Mouse (Mus musculus): ENCODE measurements at regions not wholly inside any gene's neighbourhood (a gene's known extent, or its start where the extent isn't known, plus 50 kb on each side); places are given as distances from the start of the nearest gene placed in this dataset.
"Not testable (repeated sequence)": the region's sequence is repeated elsewhere in the genome, so short reads cannot be mapped to it uniquely, and the experiment has no call there.

GRCm38 (mm10) chr6:143437367-143438271 lies 270.6 kb downstream of the Etnk1 start:
- Histone ChIP-seq H3K36me3 (ENCODE audit: inconsistent target) (no peaks in the 10 kb centered on the region), H3K27ac (no peak overlapping the region), H3K79me2 (ENCODE audit: inconsistent target) (no peaks in the 10 kb centered on the region), H3K4me3 (ENCODE audit: inconsistent target) (no peak overlapping the region)
- 97% methylated on average over 32 of the region's 32 CpGs for WGBS (ENCODE audit: missing documents)

- Histone ChIP-seq H3K27ac (no peak overlapping the region), H3K4me3 (ENCODE audit: inconsistent target) (no peak overlapping the region), H3K79me2 (ENCODE audit: inconsistent target) (no peaks in the 10 kb centered on the region), H3K36me3 (ENCODE audit: inconsistent target) (no peaks in the 10 kb centered on the region)
- WGBS (ENCODE audit: missing documents), result 92% methylated on average over 5 of the region's 5 CpGs
Observed at GRCm38 (mm10) chr6:143438272-143438591, 271.2 kb downstream of the Etnk1 start.

GRCm38 (mm10) chr6:143439484-143439883 lies 272.5 kb downstream of the Etnk1 start:
- 89% methylated on average over 10 of the region's 10 CpGs for WGBS (ENCODE audit: missing documents)
- Histone ChIP-seq H3K27ac (no peak overlapping the region), H3K4me3 (ENCODE audit: inconsistent target) (no peak overlapping the region), H3K36me3 (ENCODE audit: inconsistent target) (no peaks in the 10 kb centered on the region), H3K79me2 (ENCODE audit: inconsistent target) (no peaks in the 10 kb centered on the region)

GRCm38 (mm10) chr6:143440237-143440950 lies 273.4 kb downstream of the Etnk1 start:
- WGBS (ENCODE audit: missing documents), result 55% methylated on average over 15 of the region's 15 CpGs
- H3K36me3 ChIP-seq (ENCODE audit: inconsistent target), result no peaks in the 10 kb centered on the region
- H3K27ac ChIP-seq, result no peak overlapping the region
- H3K4me3 ChIP-seq (ENCODE audit: inconsistent target), result no peak overlapping the region
- no peaks in the 10 kb centered on the region for H3K79me2 ChIP-seq (ENCODE audit: inconsistent target)

- Histone ChIP-seq H3K79me2 (ENCODE audit: inconsistent target) (no peaks in the 10 kb centered on the region), H3K36me3 (ENCODE audit: inconsistent target) (no peaks in the 10 kb centered on the region), H3K27ac (no peak overlapping the region), H3K4me3 (ENCODE audit: inconsistent target) (no peak overlapping the region)
- 95% methylated on average over 8 of the region's 8 CpGs for WGBS (ENCODE audit: missing documents)
Observed at GRCm38 (mm10) chr6:143442361-143442760, 275.3 kb downstream of the Etnk1 start.

GRCm38 (mm10) chr6:143443446-143443845 lies 276.4 kb downstream of the Etnk1 start:
- H3K79me2 ChIP-seq (ENCODE audit: inconsistent target), result no peaks in the 10 kb centered on the region
- H3K27ac ChIP-seq, result no peak overlapping the region
- 97% methylated on average over 6 of the region's 6 CpGs for WGBS (ENCODE audit: missing documents)
- no peaks in the 10 kb centered on the region for H3K36me3 ChIP-seq (ENCODE audit: inconsistent target)
- H3K4me3 ChIP-seq (ENCODE audit: inconsistent target), result no peak overlapping the region

- H3K36me3 ChIP-seq (ENCODE audit: inconsistent target), result no peaks in the 10 kb centered on the region
- 28% methylated on average over 3 of the region's 3 CpGs for WGBS (ENCODE audit: missing documents)
- H3K27ac ChIP-seq, result no peak overlapping the region
- no peaks in the 10 kb centered on the region for H3K79me2 ChIP-seq (ENCODE audit: inconsistent target)
- H3K4me3 ChIP-seq (ENCODE audit: inconsistent target), result no peak overlapping the region
Observed at GRCm38 (mm10) chr6:143444782-143445181, 277.8 kb downstream of the Etnk1 start.

- Histone ChIP-seq H3K36me3 (ENCODE audit: inconsistent target) (no peaks in the 10 kb centered on the region), H3K4me3 (ENCODE audit: inconsistent target) (no peak overlapping the region), H3K79me2 (ENCODE audit: inconsistent target) (no peaks in the 10 kb centered on the region), H3K27ac (no peak overlapping the region)
- WGBS (ENCODE audit: missing documents), result 43% methylated on average over 13 of the region's 13 CpGs
Observed at GRCm38 (mm10) chr6:143445834-143446552, 279.0 kb downstream of the Etnk1 start.

GRCm38 (mm10) chr6:143447060-143447459 lies 280.0 kb downstream of the Etnk1 start:
- Histone ChIP-seq H3K27ac (no peak overlapping the region), H3K4me3 (ENCODE audit: inconsistent target) (no peak overlapping the region), H3K79me2 (ENCODE audit: inconsistent target) (no peaks in the 10 kb centered on the region), H3K36me3 (ENCODE audit: inconsistent target) (no peaks in the 10 kb centered on the region)
- 95% methylated on average over 5 of the region's 5 CpGs for WGBS (ENCODE audit: missing documents)

GRCm38 (mm10) chr6:143449071-143449470 lies 282.1 kb downstream of the Etnk1 start:
- Histone ChIP-seq H3K36me3 (ENCODE audit: inconsistent target) (no peaks in the 10 kb centered on the region), H3K79me2 (ENCODE audit: inconsistent target) (no peaks in the 10 kb centered on the region), H3K27ac (no peak overlapping the region), H3K4me3 (ENCODE audit: inconsistent target) (no peak overlapping the region)
- WGBS (ENCODE audit: missing documents), result 85% methylated on average over 4 of the region's 4 CpGs

GRCm38 (mm10) chr6:143451869-143452268 lies 284.8 kb downstream of the Etnk1 start:
- no peak overlapping the region for H3K4me3 ChIP-seq (ENCODE audit: inconsistent target)

GRCm38 (mm10) chr6:143454695-143455218 lies 287.7 kb downstream of the Etnk1 start:
- H3K36me3 ChIP-seq (ENCODE audit: inconsistent target), result no peaks in the 10 kb centered on the region
- no peaks in the 10 kb centered on the region for H3K79me2 ChIP-seq (ENCODE audit: inconsistent target)
- H3K27ac ChIP-seq, result no peak overlapping the region
- 74% methylated on average over 9 of the region's 9 CpGs for WGBS (ENCODE audit: missing documents)
- no peak overlapping the region for H3K4me3 ChIP-seq (ENCODE audit: inconsistent target)

More at GRCm38 (mm10) chr6:143451869-143452268, 284.8 kb downstream of the Etnk1 start:
- Histone ChIP-seq H3K27ac (no peak overlapping the region), H3K36me3 (ENCODE audit: inconsistent target) (no peaks in the 10 kb centered on the region), H3K79me2 (ENCODE audit: inconsistent target) (no peaks in the 10 kb centered on the region)
- WGBS (ENCODE audit: missing documents), result 86% methylated on average over 6 of the region's 6 CpGs

- no peaks in the 10 kb centered on the region for H3K79me2 ChIP-seq (ENCODE audit: inconsistent target)
- 71% methylated on average over 12 of the region's 12 CpGs for WGBS (ENCODE audit: missing documents)
Observed at GRCm38 (mm10) chr6:143464907-143465537, 298.0 kb downstream of the Etnk1 start.

GRCm38 (mm10) chr6:143472676-143473075 lies 305.7 kb downstream of the Etnk1 start:
- not testable (repeated sequence) for H3K79me2 ChIP-seq (ENCODE audit: inconsistent target); H3K27ac ChIP-seq; H3K36me3 ChIP-seq (ENCODE audit: inconsistent target); H3K4me3 ChIP-seq (ENCODE audit: inconsistent target)
- WGBS (ENCODE audit: missing documents), result 87% methylated on average over 9 of the region's 12 CpGs

More at GRCm38 (mm10) chr6:143464907-143465537, 298.0 kb downstream of the Etnk1 start:
- H3K27ac ChIP-seq, result no peak overlapping the region
- no peaks in the 10 kb centered on the region for H3K36me3 ChIP-seq (ENCODE audit: inconsistent target)
- no peak overlapping the region for H3K4me3 ChIP-seq (ENCODE audit: inconsistent target)
